Mouse (Mus musculus) ES-E14 (cell line): Measurements from ENCODE around the gene Lbx2. TPM values are rescaled to one million over a fixed set of nuclear protein-coding genes. Genes with fewer than 3 reads are reported as not detected.
A peak's percentile ranks its signal among the peaks of the same experiment; 100 is the strongest.

Source experiments
- DNase-seq: peaks from one replicate; pipeline ENCODE4 v3.0.0-alpha.2; 2013; ENCODE audit warnings: low read depth, low spot score
- H3K27ac ChIP-seq: 2 replicates; pipeline ENCODE4 v1.5.1; 2012; ENCODE audit warnings: low read depth, mild to moderate bottlenecking, low read length, moderate library complexity, mixed read lengths; ENCODE audit not compliant: poor library complexity, insufficient read depth, severe bottlenecking
- H3K36me3 ChIP-seq: 2 replicates; pipeline ENCODE4 v1.6.1; 2012; ENCODE audit warnings: mild to moderate bottlenecking, low read length, moderate library complexity, mixed read lengths; ENCODE audit not compliant: control insufficient read depth, poor library complexity, insufficient read depth, severe bottlenecking
- H3K4me1 ChIP-seq, 2 experiments: fragments of 150-350 bp in 1 of 2; sonication (generic) in 1 of 2; 2 replicates each; pipeline ENCODE4 v1.6.1; 2012; ENCODE audit warnings: low read length in 2 of 2, mild to moderate bottlenecking in 1 of 2, mixed read lengths in 1 of 2; ENCODE audit not compliant: control insufficient read depth in 2 of 2, insufficient read depth in 2 of 2, poor library complexity in 1 of 2
- H3K4me3 ChIP-seq, 2 experiments: fragments of 150-350 bp in 1 of 2; sonication (generic) in 1 of 2; 2 replicates each; pipeline ENCODE4 v1.5.1; 2012; ENCODE audit warnings: low read length in 2 of 2, low read depth in 1 of 2, mild to moderate bottlenecking in 1 of 2, mixed read lengths in 1 of 2; ENCODE audit not compliant: insufficient read depth in 1 of 2, poor library complexity in 1 of 2, severe bottlenecking in 1 of 2
- H3K9ac ChIP-seq: 2 replicates; pipeline ENCODE4 v1.6.1; 2012; ENCODE audit warnings: low read depth, mild to moderate bottlenecking, low read length, mixed read lengths; ENCODE audit not compliant: poor library complexity, insufficient read depth, severe bottlenecking
- H3K9me3 ChIP-seq: fragments of 150-350 bp; sonication (generic); 2 replicates; pipeline ENCODE4 v1.6.1; 2012; ENCODE audit warnings: low read depth, mild to moderate bottlenecking, low read length; ENCODE audit not compliant: control insufficient read depth, insufficient read depth
- CHD2 ChIP-seq: IDR thresholded peaks from 2 replicates; pipeline ENCODE4 v1.6.1; 2014; ENCODE audit warnings: mild to moderate bottlenecking, low read depth, low read length, inconsistent platforms
- HCFC1 ChIP-seq: IDR thresholded peaks from 2 replicates; pipeline ENCODE4 v1.6.1; 2012; ENCODE audit warnings: low read length, inconsistent platforms, borderline replicate concordance; ENCODE audit not compliant: insufficient read depth
- MAFK ChIP-seq: IDR thresholded peaks from 2 replicates; pipeline ENCODE4 v1.6.1; 2014; ENCODE audit warnings: mild to moderate bottlenecking, low read depth, low read length, inconsistent platforms; ENCODE audit not compliant: insufficient read depth
- ZC3H11A ChIP-seq: IDR thresholded peaks from 2 replicates; pipeline ENCODE4 v1.6.1; 2012; ENCODE audit warnings: low read depth, mild to moderate bottlenecking, inconsistent platforms, low read length, borderline replicate concordance
- ZNF384 ChIP-seq: IDR thresholded peaks from 2 replicates; pipeline ENCODE4 v1.6.1; 2012; ENCODE audit warnings: low read depth, low read length, inconsistent platforms
- in situ Hi-C, 2 experiments: fragments of 600-800 bp; cut with MboI; formaldehyde crosslinking; loops; one replicate each; pipeline ENCODE4 v1.15.1; 2025; ENCODE audit warnings: low sequenced_read_pairs in 2 of 2, inconsistent platforms in 1 of 2; ENCODE audit not compliant: unreplicated experiment in 2 of 2
- total RNA-seq: library from RNA; depleted of rRNA; stranded (reverse); fragments of 300-350 nt; gene quantifications from 2 replicates; pipeline ENCODE4 v1.2.3, GENCODE M21; 2012; rRNA removed

Lbx2 gene
- total RNA-seq, result 0.42 and 0.62 TPM in 2 replicates

DNA sequence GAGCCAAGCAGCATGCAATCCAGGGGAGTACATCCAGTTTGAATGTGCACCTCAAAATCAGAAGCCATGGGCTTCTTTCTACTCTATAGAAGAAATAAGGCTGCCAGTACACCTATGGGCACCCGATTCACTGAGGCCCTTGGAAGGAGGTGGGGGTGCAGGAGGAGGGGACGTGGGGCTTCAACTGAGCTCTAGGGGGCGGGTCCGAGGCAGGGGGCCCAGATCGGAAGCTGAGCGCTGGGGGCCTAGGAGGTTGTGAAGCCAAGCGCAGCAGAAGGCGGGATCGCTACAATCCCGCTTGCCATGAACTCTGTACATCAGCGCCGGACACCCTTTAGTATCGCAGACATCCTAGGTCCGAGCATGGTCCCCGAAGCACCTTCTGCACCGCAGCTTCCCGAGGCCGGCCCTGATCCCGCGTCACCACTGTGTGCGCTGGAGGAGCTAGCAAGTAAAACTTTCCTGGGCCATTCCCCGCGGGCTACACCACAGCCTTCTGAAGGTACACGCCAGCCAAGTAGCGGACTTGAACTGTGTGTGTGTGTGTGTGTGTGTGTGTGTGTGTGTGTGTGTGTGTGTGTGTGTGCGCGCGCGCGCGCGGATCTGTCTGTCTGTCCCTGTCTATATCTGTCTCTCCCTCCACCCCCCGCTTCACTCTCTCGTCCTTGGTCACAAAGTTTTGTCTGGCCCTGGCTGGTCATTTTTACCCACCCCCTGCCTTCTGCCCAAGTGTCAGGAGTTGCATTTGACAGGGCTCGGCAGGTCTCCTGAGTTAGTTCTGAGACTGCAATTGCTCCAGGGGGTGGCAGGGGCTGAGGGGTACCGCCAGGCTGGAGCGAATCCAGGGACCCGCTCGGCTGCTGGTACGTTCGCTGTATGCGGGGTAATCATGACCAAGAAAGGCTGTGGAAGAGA is at the start of gene Lbx2:
Gene Lbx2 (plus strand): TSS at position 247 of the 915 bp plus-strand sequence.
- DNase-seq, result no peak
- peaks cover 0 to 2% of the 10 kb centered on the region in 2 experiments; a peak in 1 of 4 replicates for H3K4me1 ChIP-seq
- H3K36me3 ChIP-seq, result no peaks in the 10 kb centered on the region; the same call in 1 of the 2 replicates
- no peak within 1 kb of the TSS for H3K27ac ChIP-seq
- H3K9ac ChIP-seq, result peak within 1 kb of the TSS; percentile 42; the same call in 1 of the 2 replicates
- H3K9me3 ChIP-seq, result no peaks in the 10 kb centered on the region
- no peak for TF ChIP-seq ZC3H11A
- no peak for TF ChIP-seq MAFK
- no peak for TF ChIP-seq HCFC1
- TF ChIP-seq ZNF384, result no peak
- peak within 1 kb of the TSS; percentile 48 to 61 for H3K4me3 ChIP-seq
- in situ Hi-C loops, result no loop called here

DNA sequence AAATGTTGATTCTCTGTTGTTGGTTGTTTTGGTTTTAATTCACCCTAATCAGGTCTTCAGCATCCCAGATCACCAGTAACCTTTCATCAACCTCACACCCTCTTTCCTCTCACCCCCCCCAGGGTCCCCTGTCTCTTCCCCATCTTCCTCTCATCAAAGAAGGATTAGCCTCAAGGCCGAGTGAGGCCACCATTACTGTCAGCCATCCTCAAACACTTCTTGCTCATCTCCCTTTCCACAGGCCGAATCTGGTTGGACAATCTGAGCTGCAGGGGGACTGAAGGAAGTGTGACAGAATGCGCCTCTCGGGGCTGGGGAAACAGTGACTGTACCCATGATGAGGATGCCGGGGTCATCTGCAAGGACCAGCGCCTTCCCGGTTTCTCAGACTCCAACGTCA is 49.0 kb upstream of the Lbx2 start:
- TF ChIP-seq MAFK (no peak), CHD2 (no peak), HCFC1 (no peak), ZNF384 (no peak), ZC3H11A (no peak)
- Histone ChIP-seq H3K36me3 (no peaks in the 10 kb centered on the region), H3K27ac (no peak overlapping the region), H3K4me3 (no peak overlapping the region), H3K4me1 (peaks cover 4 to 7% of the 10 kb centered on the region in 2 experiments; a peak in 1 of 4 replicates), H3K9me3 (no peaks in the 10 kb centered on the region), H3K9ac (no peak overlapping the region)
- no peak for DNase-seq
- in situ Hi-C loops, result no loop called here

DNA sequence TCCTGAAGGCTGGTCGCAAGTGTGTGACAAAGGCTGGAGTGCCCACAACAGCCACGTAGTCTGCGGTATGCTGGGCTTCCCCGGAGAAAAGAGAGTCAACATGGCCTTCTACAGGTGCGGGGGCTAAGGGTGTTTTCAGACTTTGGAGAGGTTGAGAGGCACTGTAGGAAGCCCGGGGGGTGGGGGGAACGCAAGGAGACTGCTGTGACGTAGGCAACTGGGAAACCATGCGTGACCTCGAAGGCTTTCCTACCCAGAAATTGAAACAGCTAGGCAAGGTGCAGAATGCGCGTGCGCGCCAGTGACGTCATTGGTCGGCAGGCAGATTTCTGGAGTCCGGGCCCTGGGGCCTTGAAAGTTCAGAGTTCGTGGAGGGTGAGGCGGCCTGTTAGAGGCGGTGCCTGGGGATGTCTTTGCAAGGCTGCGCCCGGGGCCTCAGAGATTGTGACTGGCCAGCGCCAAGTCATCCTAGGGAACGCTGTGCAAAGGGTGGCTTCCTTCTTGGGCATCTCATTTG is 47.6 kb upstream of the Lbx2 start:
- Histone ChIP-seq H3K9me3 (no peaks in the 10 kb centered on the region), H3K4me1 (peaks cover 4 to 7% of the 10 kb centered on the region in 2 experiments; a peak in 1 of 4 replicates), H3K4me3 (no peak overlapping the region), H3K27ac (no peak overlapping the region), H3K36me3 (no peaks in the 10 kb centered on the region), H3K9ac (no peak overlapping the region)
- in situ Hi-C loops, result no loop called here
- TF ChIP-seq ZC3H11A, result no peak
- peak; percentile 85 for TF ChIP-seq CHD2
- no peak for TF ChIP-seq ZNF384
- no peak for TF ChIP-seq MAFK
- no peak for TF ChIP-seq HCFC1
- peak; percentile 94 for DNase-seq

DNA sequence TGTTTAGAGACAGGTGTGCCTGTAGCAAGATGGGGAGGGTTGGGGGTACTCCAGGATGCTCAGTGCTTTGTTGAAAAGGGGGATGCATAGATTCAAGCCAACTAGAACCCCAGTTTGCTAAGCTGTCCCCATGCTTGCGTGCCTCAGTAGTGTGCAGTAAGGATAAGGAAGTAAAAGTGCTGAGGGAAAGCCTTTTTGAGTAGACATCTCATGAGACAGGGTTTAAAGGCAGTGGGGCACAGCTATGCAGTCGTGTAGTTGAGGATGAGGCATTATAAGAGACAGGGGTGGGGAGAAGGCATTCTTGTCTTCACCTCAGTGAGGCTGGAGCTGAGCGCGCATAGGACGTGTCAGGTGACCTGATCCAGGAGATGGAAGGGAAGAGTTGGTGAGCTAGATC is 45.6 kb upstream of the Lbx2 start:
- no peak overlapping the region for H3K4me3 ChIP-seq
- peaks cover 5 to 7% of the 10 kb centered on the region in 2 experiments; a peak in 2 of 4 replicates for H3K4me1 ChIP-seq
- H3K9ac ChIP-seq, result no peak overlapping the region
- no peaks in the 10 kb centered on the region for H3K9me3 ChIP-seq
- H3K27ac ChIP-seq, result no peak overlapping the region
- no peak for DNase-seq
- TF ChIP-seq MAFK, result no peak
- TF ChIP-seq ZNF384, result no peak
- TF ChIP-seq ZC3H11A, result no peak
- no peak for TF ChIP-seq HCFC1
- no peak for TF ChIP-seq CHD2
- in situ Hi-C loops, result no loop called here
- no peaks in the 10 kb centered on the region for H3K36me3 ChIP-seq
